Mouse (Mus musculus) liver, adult 2 months (tissue): Measurements from ENCODE around the gene Ankrd44. TPM values are rescaled to one million over a fixed set of nuclear protein-coding genes. Genes with fewer than 3 reads are reported as not detected.

Source experiments
- DNase-seq: peaks from one replicate; pipeline ENCODE4 v3.0.0-alpha.2; 2011; ENCODE audit warnings: low read depth, low spot score; ENCODE audit errors: extremely low read depth
- H3K27ac ChIP-seq: fragments of 200-500 bp; replicated peaks from 2 replicates; pipeline ENCODE4 v1.5.1; 2012; ENCODE audit warnings: low read depth, mild to moderate bottlenecking, control low read depth, inconsistent platforms, low read length; ENCODE audit not compliant: insufficient read depth
- H3K27me3 ChIP-seq: fragments of 200-500 bp; 2 replicates; pipeline ENCODE4 v1.6.1; 2012; ENCODE audit warnings: mild to moderate bottlenecking, moderate library complexity, low read length, inconsistent platforms; ENCODE audit not compliant: control insufficient read depth, insufficient read depth
- H3K36me3 ChIP-seq: fragments of 200-500 bp; 2 replicates; pipeline ENCODE4 v1.6.1; 2012; ENCODE audit warnings: low read length, inconsistent platforms; ENCODE audit not compliant: control insufficient read depth, insufficient read depth
- H3K4me1 ChIP-seq: fragments of 200-500 bp; 2 replicates; pipeline ENCODE4 v1.6.1; 2011; ENCODE audit warnings: low read length; ENCODE audit not compliant: control insufficient read depth, insufficient read depth
- H3K4me3 ChIP-seq: fragments of 200-500 bp; 2 replicates; pipeline ENCODE4 v1.5.1; 2011; ENCODE audit warnings: low read depth, mild to moderate bottlenecking, control low read depth, low read length, moderate library complexity; ENCODE audit not compliant: insufficient read depth
- H3K79me2 ChIP-seq: fragments of 200-500 bp; 2 replicates; pipeline ENCODE4 v1.6.1; 2012; ENCODE audit warnings: inconsistent platforms, mild to moderate bottlenecking, low read length, moderate library complexity; ENCODE audit not compliant: control insufficient read depth, insufficient read depth
- H3K9ac ChIP-seq: fragments of 200-500 bp; 2 replicates; pipeline ENCODE4 v1.6.1; 2012; ENCODE audit warnings: low read depth, mild to moderate bottlenecking, control low read depth, inconsistent platforms, low read length
- CTCF ChIP-seq: fragments of 200-500 bp; IDR thresholded peaks from 2 replicates; pipeline ENCODE4 v1.5.1; 2011; ENCODE audit warnings: low read depth, low read length, control low read depth
- POLR2A ChIP-seq: fragments of 200-500 bp; IDR thresholded peaks from 2 replicates; pipeline ENCODE4 v1.6.1; 2011; ENCODE audit warnings: low read length, control low read depth; ENCODE audit not compliant: insufficient read depth; ENCODE audit errors: extremely low read depth
- WGBS: fragments of 180-500 bp; shearing (Covaris S2); methylation state at CpG from one replicate; pipeline ENCODE4 v1.1.7; 2018; 5-methylcytosine and 5-hydroxymethylcytosine counted together
- polyA plus RNA-seq: library from polyadenylated mRNA; depleted of rRNA; stranded (reverse); fragments of >200 nt; gene quantifications from 2 replicates; pipeline ENCODE4 v1.2.3, GENCODE M21; 2012; rRNA removed
- total RNA-seq: library from RNA; depleted of rRNA; stranded (reverse); fragments of >200 nt; gene quantifications from 2 replicates; pipeline ENCODE4 v1.2.3, GENCODE M21; 2014; rRNA removed

Ankrd44 gene
- total and polyA plus RNA-seq, 2 experiments, result 2.3 to 8.5 TPM

DNA sequence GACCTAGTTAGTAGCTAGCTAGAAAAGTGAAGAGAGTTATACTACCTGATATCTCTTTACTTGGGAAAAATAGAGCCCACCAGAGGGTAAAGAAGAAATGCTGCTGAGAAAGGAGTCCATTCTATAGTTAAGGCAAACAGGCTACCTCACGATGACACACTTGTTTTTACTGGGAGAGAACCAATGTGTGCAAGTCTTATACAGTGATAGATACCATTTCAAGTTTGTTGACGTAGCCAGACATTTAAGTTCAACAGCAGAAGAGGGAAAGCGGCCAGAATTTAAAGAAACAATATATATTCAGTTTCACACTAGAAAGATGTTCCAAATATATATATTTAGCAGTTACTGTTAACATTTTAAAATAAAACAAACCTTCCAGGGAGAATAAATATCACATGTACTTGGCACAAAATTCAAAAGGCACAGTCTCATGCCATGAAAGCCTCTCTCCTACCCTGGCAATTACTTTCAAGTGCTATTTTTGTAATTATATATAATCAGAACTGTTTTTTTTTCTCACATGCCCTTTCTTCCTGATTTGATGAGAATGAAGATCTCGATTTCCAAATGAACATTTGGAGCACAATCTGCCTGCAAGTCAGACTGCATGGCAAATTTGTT is 328.5 kb downstream of the Ankrd44 start:
- Histone ChIP-seq H3K4me1 (no peaks in the 10 kb centered on the region), H3K27ac (no peak overlapping the region), H3K79me2 (no peaks in the 10 kb centered on the region), H3K4me3 (no peak overlapping the region), H3K27me3 (no peaks in the 10 kb centered on the region), H3K9ac (no peak overlapping the region), H3K36me3 (no peaks in the 10 kb centered on the region)
- TF ChIP-seq CTCF (no peak), POLR2A (no peak)
- no peak for DNase-seq
- WGBS, result 86% methylated on average over 4 of the region's 4 CpGs

DNA sequence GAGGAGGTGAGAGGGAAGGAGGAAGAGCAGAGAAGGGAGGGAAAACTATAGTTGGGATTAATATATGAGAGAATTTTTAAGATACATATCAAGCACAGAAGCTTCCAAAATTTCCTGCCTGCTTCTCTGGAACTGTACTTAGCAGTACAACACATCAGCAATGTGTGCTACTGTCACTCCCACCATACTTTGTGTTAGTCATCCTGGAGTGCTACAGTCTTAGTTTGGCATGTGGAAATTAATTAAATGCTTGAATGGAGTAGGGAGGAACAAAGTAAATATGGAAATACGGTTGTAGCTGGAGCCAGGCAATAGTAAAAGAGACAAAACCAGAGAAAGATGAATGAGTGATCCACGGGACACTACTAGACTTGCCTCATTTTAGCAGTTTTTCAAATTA is 330.0 kb downstream of the Ankrd44 start:
- TF ChIP-seq CTCF (no peak), POLR2A (no peak)
- Histone ChIP-seq H3K27ac (no peak overlapping the region), H3K9ac (no peak overlapping the region), H3K36me3 (no peaks in the 10 kb centered on the region), H3K4me1 (no peaks in the 10 kb centered on the region), H3K27me3 (no peaks in the 10 kb centered on the region), H3K79me2 (no peaks in the 10 kb centered on the region), H3K4me3 (no peak overlapping the region)
- no peak for DNase-seq
- 94% methylated on average over 2 of the region's 2 CpGs for WGBS

Other genes starting within 250 kb of the Ankrd44 start
- 73.8 and 89.0 TPM in 2 replicates for gene Sf3b1, start 101.1 kb upstream of the Ankrd44 start, total RNA-seq
- gene Sf3b1, start 101.1 kb upstream of the Ankrd44 start, polyA plus RNA-seq, result 11.0 and 13.6 TPM in 2 replicates
- gene Coq10b, start 126.4 kb upstream of the Ankrd44 start, total RNA-seq, result 43.4 and 63.2 TPM in 2 replicates
- 6.3 and 7.8 TPM in 2 replicates for gene Coq10b, start 126.4 kb upstream of the Ankrd44 start, polyA plus RNA-seq
- gene Hspe1, start 161.7 kb upstream of the Ankrd44 start, total RNA-seq, result 194 and 259 TPM in 2 replicates
- 29.5 and 41.5 TPM in 2 replicates for gene Hspe1, start 161.7 kb upstream of the Ankrd44 start, polyA plus RNA-seq
- gene Hspd1, start 161.9 kb upstream of the Ankrd44 start, total RNA-seq, result 262 and 301 TPM in 2 replicates
- gene Hspd1, start 161.9 kb upstream of the Ankrd44 start, polyA plus RNA-seq, result 52.3 and 59.2 TPM in 2 replicates
- 25.7 and 27.8 TPM in 2 replicates for gene Mob4, start 204.8 kb upstream of the Ankrd44 start, total RNA-seq
- 5.6 and 6.1 TPM in 2 replicates for gene Mob4, start 204.8 kb upstream of the Ankrd44 start, polyA plus RNA-seq